Mouse (Mus musculus) cortical plate, adult 2 months (tissue): ENCODE results near the gene Itga9.

Experiments used
- CTCF ChIP-seq: fragments of 200-500 bp; IDR thresholded peaks from 2 replicates; pipeline ENCODE4 v1.5.1; 2011; ENCODE audit warnings: mild to moderate bottlenecking, control low read depth, low read length; ENCODE audit not compliant: insufficient read depth; ENCODE audit errors: extremely low read depth
- POLR2A ChIP-seq: fragments of 200-500 bp; IDR thresholded peaks from 2 replicates; pipeline ENCODE4 v1.6.1; 2011; ENCODE audit warnings: mild to moderate bottlenecking, low read length, control low read depth; ENCODE audit not compliant: insufficient read depth; ENCODE audit errors: extremely low read depth

GRCm38 (mm10) chr9:118721056-118721455 is 114.6 kb downstream of the Itga9 start:
- TF ChIP-seq CTCF (no peak), POLR2A (no peak)
